Mouse (Mus musculus) liver, adult 2 months (tissue): Measurements from ENCODE around the gene Fanca. TPM values are rescaled to one million over a fixed set of nuclear protein-coding genes. Genes with fewer than 3 reads are reported as not detected.

Experiments
- DNase-seq: peaks from one replicate; pipeline ENCODE4 v3.0.0-alpha.2; 2011; ENCODE audit warnings: low read depth, low spot score; ENCODE audit errors: extremely low read depth
- H3K27ac ChIP-seq: fragments of 200-500 bp; replicated peaks from 2 replicates; pipeline ENCODE4 v1.5.1; 2012; ENCODE audit warnings: low read depth, mild to moderate bottlenecking, control low read depth, inconsistent platforms, low read length; ENCODE audit not compliant: insufficient read depth
- H3K27me3 ChIP-seq: fragments of 200-500 bp; 2 replicates; pipeline ENCODE4 v1.6.1; 2012; ENCODE audit warnings: mild to moderate bottlenecking, moderate library complexity, low read length, inconsistent platforms; ENCODE audit not compliant: control insufficient read depth, insufficient read depth
- H3K36me3 ChIP-seq: fragments of 200-500 bp; 2 replicates; pipeline ENCODE4 v1.6.1; 2012; ENCODE audit warnings: low read length, inconsistent platforms; ENCODE audit not compliant: control insufficient read depth, insufficient read depth
- H3K4me1 ChIP-seq: fragments of 200-500 bp; 2 replicates; pipeline ENCODE4 v1.6.1; 2011; ENCODE audit warnings: low read length; ENCODE audit not compliant: control insufficient read depth, insufficient read depth
- H3K4me3 ChIP-seq: fragments of 200-500 bp; 2 replicates; pipeline ENCODE4 v1.5.1; 2011; ENCODE audit warnings: low read depth, mild to moderate bottlenecking, control low read depth, low read length, moderate library complexity; ENCODE audit not compliant: insufficient read depth
- H3K79me2 ChIP-seq: fragments of 200-500 bp; 2 replicates; pipeline ENCODE4 v1.6.1; 2012; ENCODE audit warnings: inconsistent platforms, mild to moderate bottlenecking, low read length, moderate library complexity; ENCODE audit not compliant: control insufficient read depth, insufficient read depth
- H3K9ac ChIP-seq: fragments of 200-500 bp; 2 replicates; pipeline ENCODE4 v1.6.1; 2012; ENCODE audit warnings: low read depth, mild to moderate bottlenecking, control low read depth, inconsistent platforms, low read length
- CTCF ChIP-seq: fragments of 200-500 bp; IDR thresholded peaks from 2 replicates; pipeline ENCODE4 v1.5.1; 2011; ENCODE audit warnings: low read depth, low read length, control low read depth
- POLR2A ChIP-seq: fragments of 200-500 bp; IDR thresholded peaks from 2 replicates; pipeline ENCODE4 v1.6.1; 2011; ENCODE audit warnings: low read length, control low read depth; ENCODE audit not compliant: insufficient read depth; ENCODE audit errors: extremely low read depth
- WGBS: fragments of 180-500 bp; shearing (Covaris S2); methylation state at CpG from one replicate; pipeline ENCODE4 v1.1.7; 2018; 5-methylcytosine and 5-hydroxymethylcytosine counted together
- polyA plus RNA-seq: library from polyadenylated mRNA; depleted of rRNA; stranded (reverse); fragments of >200 nt; gene quantifications from 2 replicates; pipeline ENCODE4 v1.2.3, GENCODE M21; 2012
- total RNA-seq: library from RNA; depleted of rRNA; stranded (reverse); fragments of >200 nt; gene quantifications from 2 replicates; pipeline ENCODE4 v1.2.3, GENCODE M21; 2014

Fanca gene
- total and polyA plus RNA-seq, 2 experiments = 1.1 to 1.8 TPM

DNA sequence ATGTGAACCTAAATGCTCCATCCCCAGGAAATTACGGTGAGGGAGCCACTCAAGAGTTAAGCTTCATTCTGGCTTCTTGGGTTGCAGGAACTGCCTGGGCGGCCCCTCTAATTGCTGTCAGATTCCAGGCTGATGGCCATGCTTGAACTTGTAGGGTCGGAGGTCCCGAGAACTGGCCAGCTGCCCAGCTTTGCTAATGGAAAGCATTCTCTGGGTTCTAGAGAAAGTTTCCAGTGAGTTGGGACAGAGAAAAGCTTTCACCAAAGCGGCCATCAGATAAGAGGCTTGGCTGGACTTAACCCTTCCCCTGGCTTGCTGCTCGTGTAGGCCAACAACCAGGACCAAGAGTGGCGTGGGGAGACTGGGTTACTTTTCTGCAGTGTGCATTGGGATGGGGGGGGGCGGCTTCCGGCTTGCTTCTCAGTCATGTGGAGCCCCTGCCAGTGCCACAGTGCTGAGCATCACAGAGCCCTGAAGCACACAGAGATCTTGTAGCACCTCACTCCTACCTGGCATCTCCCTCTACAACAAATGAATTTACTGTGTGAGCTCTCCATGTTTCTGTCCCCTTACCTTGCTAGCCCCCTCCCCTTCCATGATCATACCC, 30.0 kb upstream of the Fanca start:
- Histone ChIP-seq H3K27ac (no peak overlapping the region), H3K4me3 (no peak overlapping the region)
- TF ChIP-seq CTCF (no peak), POLR2A (no peak)

DNA sequence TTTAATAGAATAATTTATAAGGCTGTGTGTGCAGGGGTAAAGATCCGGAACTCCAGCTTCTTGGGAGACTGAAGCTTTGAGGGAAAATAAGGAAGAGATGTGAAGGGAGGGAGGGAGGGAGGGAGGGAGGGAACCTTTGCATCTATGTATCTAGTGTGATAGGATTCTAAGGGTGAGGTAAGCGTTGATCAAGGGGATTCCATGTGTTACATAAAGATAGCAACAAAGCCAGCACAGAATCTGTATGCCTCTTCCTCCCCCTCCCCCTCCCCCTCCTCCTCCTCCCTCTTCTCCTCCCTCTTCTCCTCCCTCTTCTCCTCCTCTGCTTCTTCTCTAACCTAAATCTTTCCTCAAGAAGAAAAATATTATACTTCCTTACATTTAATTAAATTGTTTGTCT, 28.9 kb upstream of the Fanca start:
- 83% methylated on average over 2 of the region's 2 CpGs for WGBS

More for the DNA sequence above, 30.0 kb upstream of the Fanca start:
- Histone ChIP-seq H3K9ac (no peak overlapping the region), H3K27me3 (no peaks in the 10 kb centered on the region), H3K36me3 (no peaks in the 10 kb centered on the region), H3K79me2 (no peaks in the 10 kb centered on the region), H3K4me1 (no peaks in the 10 kb centered on the region)
- WGBS = 57% methylated on average over 9 of the region's 9 CpGs
- no peak for DNase-seq

DNA sequence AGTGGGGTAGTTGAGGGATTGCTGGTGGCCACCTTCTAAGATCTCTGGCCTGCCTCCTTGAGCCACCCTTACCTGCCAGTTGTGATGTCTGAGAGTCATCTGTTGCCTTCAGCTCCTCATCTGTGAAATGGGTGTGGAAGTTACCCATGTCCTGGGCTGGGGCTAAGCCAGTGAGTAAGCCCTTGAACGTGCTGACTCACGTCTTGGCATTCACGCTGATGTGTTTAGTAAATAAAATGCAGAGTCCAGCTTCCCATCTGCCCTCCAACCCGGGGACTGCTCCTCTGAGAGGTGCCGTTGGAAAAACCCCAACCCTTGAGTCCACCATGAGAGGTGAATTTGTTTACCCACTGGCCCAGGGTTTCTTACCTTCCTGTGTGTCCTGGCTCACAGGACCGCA, 27.5 kb upstream of the Fanca start:
- Histone ChIP-seq H3K79me2 (no peaks in the 10 kb centered on the region), H3K27ac (no peak overlapping the region), H3K4me3 (no peak overlapping the region), H3K36me3 (no peaks in the 10 kb centered on the region), H3K4me1 (no peaks in the 10 kb centered on the region), H3K27me3 (no peaks in the 10 kb centered on the region), H3K9ac (no peak overlapping the region)
- TF ChIP-seq CTCF = no peak
- TF ChIP-seq POLR2A = no peak
- no peak for DNase-seq
- 83% methylated on average over 6 of the region's 6 CpGs for WGBS

More for the DNA sequence above, 28.9 kb upstream of the Fanca start:
- TF ChIP-seq CTCF (no peak), POLR2A (no peak)
- no peak for DNase-seq
- Histone ChIP-seq H3K79me2 (no peaks in the 10 kb centered on the region), H3K27ac (no peak overlapping the region), H3K4me3 (no peak overlapping the region), H3K4me1 (no peaks in the 10 kb centered on the region), H3K27me3 (no peaks in the 10 kb centered on the region), H3K9ac (no peak overlapping the region), H3K36me3 (no peaks in the 10 kb centered on the region)

DNA sequence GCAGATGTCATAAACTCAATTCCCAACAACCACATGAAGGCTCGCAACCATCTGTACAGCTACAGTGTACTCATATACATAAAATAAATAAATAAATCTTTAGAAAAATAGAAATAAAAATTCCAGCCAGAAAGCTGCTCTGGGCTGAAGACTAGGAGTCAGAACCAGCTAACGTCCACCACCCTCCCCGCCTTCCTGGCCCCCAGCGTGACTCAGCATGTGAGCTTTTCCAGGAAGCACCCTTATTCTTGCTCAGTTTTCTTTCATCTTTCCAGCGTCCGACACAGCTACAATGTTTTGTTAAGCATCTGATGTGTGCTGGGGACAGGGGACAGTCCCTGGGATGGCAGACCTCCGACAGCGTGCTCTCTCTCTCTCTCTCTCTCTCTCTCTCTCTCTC, 26.8 kb upstream of the Fanca start:
- H3K4me3 ChIP-seq = no peak overlapping the region
- no peaks in the 10 kb centered on the region for H3K36me3 ChIP-seq
- H3K27me3 ChIP-seq = no peaks in the 10 kb centered on the region
- TF ChIP-seq CTCF = no peak
- TF ChIP-seq POLR2A = no peak
- 91% methylated on average over 8 of the region's 8 CpGs for WGBS
- H3K27ac ChIP-seq = no peak overlapping the region
- H3K4me1 ChIP-seq = no peaks in the 10 kb centered on the region
- no peak overlapping the region for H3K9ac ChIP-seq
- H3K79me2 ChIP-seq = no peaks in the 10 kb centered on the region
- no peak for DNase-seq

DNA sequence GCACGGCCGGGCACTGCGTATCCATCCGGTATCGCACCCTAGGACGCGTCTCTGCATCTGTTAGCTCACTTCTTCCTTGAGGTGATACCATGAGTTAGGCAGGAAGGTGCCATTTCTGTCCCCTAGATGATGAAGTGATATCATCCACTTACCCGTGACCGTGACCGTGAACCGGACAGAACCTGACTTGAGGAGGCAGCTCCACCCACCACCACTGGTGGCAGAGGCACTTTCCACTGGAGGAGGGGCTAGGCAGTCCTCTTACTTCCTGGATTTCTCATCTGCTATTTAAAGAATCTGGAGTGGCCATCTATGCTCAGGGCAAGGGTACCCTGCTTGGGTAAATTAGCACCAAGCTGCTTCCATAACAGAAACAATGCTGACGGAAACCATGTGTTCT, 25.0 kb upstream of the Fanca start:
- Histone ChIP-seq H3K36me3 (no peaks in the 10 kb centered on the region), H3K79me2 (no peaks in the 10 kb centered on the region), H3K4me3 (no peak overlapping the region), H3K4me1 (no peaks in the 10 kb centered on the region), H3K9ac (no peak overlapping the region), H3K27me3 (no peaks in the 10 kb centered on the region), H3K27ac (no peak overlapping the region)
- no peak for TF ChIP-seq POLR2A
- TF ChIP-seq CTCF = no peak
- DNase-seq = no peak
- WGBS = 90% methylated on average over 12 of the region's 12 CpGs

DNA sequence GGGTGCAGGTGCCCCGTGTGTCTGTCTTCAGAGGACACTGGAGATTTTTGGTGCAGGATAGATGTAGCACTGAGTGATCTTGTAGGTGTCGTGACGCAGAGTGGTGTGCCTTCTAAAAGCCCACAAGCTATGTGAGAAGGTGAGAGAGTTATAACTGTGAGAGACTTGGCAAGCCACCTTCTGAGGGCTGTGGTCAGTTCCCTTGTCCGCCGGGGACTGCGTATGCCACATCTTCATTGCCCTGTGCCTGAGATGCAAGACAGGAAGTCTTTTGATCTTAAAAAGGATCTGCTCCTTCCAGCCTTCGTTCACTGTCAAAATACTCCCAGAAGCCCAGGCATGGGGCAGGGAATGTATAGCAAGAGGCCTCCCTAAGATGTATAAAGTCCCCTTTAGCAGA, 24.5 kb upstream of the Fanca start:
- Histone ChIP-seq H3K27ac (no peak overlapping the region), H3K4me3 (no peak overlapping the region)

More for the DNA sequence above, 24.5 kb upstream of the Fanca start:
- Histone ChIP-seq H3K36me3 (no peaks in the 10 kb centered on the region), H3K4me1 (no peaks in the 10 kb centered on the region), H3K9ac (no peak overlapping the region), H3K27me3 (no peaks in the 10 kb centered on the region), H3K79me2 (no peaks in the 10 kb centered on the region)
- WGBS = 78% methylated on average over 7 of the region's 7 CpGs
- TF ChIP-seq POLR2A = no peak
- no peak for TF ChIP-seq CTCF
- DNase-seq = no peak
